Mouse (Mus musculus): ENCODE data around the gene Gnb3. TPM values are rescaled to one million over a fixed set of nuclear protein-coding genes. Genes with fewer than 3 reads are reported as not detected.
A peak's percentile ranks its signal among the peaks of the same experiment; 100 is the strongest.

Gene Gnb3
- polyA plus RNA-seq (2016; fragmentation: Nextera tagmentation; extraction: Ambion mirVana): 0.52 and 0.92 TPM in 2 replicates

DNA sequence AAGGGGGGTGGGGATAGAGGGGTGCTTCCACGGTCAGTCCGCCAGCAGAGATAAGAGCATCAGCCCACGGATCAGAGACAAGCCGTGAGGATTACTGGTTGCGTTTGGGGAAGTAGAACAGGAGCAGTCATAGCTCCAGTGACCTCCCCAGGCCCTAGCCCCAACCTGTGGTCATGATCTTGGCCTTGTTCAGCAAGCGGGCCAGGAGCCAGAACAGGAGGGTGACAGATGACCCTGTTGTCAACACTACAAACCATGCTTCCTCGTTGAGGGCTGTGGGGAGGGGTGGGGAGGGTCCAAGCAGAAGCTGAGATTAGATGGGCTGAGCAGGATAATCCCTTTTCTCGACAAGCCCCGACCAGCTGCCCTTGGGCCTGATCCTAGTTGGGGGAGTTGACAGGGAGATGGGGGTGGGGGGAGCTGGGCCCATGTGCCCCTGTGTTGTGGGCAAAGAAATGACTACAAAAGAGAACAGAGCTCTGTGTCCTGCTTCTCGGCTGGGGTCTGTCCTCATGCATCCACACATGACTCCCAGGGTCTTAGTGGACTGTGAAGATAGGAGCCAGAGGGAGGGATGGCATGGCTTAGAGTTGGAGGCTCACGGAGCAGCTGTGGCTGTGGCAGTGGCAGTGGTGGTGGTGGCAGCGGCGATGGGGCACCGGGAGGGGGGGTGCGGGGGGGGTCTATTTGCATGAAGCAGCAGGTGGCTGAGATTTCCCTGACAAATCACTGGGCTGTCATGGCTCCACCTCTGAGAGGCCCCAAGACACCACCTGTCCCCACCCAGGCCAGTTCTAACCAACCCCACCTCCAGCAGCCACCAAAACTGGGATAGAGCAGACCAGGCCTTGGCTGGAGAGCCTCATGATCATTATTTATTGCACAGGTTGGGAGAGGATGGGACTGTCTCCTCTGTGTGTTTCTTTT lies at the start of gene Gnb3:
Gnb3 (minus strand) TSS at position 35 of the 927 bp plus-strand sequence.
- Histone ChIP-seq H3K4me3 (no peak within 1 kb of the TSS), H3K4me2 (replicated peaks) (peak within 1 kb of the TSS; percentile 21; the same call in 1 of the 2 replicates), H3K36me3 (peaks cover 23% of the 10 kb centered on the region), H3K27me3 (peaks cover 8% of the 10 kb centered on the region; the same call in 1 of the 2 replicates), H3K4me1 (peaks cover 19% of the 10 kb centered on the region), H3K27ac (0 out of 2 replicates have a peak within 1 kb of the TSS, but pooled peaks have one; percentile 40), H3K9me3 (replicated peaks) (no peaks in the 10 kb centered on the region), H3K9ac (peak within 1 kb of the TSS; percentile 47)
- 33% methylated on average over 15 of the region's 15 CpGs for WGBS
- 0 out of 2 replicates have a peak, but pooled peaks have one; percentile 7 for ATAC-seq (ENCODE audit: low FRiP score)

DNA sequence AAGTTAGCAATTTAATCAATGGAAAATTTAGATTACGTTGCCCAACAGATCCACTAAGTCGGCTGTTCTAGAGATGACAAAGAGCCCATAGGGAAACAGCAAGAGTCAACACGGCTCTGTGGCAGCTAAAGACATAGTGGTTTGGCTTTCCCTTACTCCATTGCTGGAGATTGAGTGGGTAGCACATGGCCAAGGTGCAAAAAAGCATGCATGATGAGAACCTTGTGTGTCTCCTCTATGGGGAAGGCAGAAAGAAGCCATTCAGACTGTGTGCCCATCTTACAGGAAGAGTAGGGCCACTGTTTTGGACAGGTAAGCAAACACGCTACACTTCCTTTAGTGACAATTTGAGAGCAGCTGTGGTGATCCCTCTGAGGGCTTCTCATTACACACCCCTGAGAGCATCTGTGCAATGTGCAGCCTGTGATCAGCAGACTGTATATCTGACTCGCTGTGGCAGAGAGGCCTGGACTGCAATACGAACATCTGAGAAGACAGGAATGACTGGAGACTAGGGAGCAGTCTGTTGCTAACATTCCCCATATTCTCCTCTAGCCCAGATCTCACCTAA lies 48.6 kb upstream of the Gnb3 start:
- H3K4me2 ChIP-seq (replicated peaks): no peak overlapping the region
- H3K27ac ChIP-seq: no peak overlapping the region
- H3K27me3 ChIP-seq: no peaks in the 10 kb centered on the region
- WGBS: 92% methylated on average over 6 of the region's 6 CpGs
- 0 out of 2 replicates have a peak, but pooled peaks cover 3% of the 10 kb centered on the region for H3K4me1 ChIP-seq
- H3K9me3 ChIP-seq (replicated peaks): no peaks in the 10 kb centered on the region
- H3K4me3 ChIP-seq: no peak overlapping the region
- no peak overlapping the region for H3K9ac ChIP-seq
- ATAC-seq (ENCODE audit: low FRiP score): no peak
- no peaks in the 10 kb centered on the region for H3K36me3 ChIP-seq

DNA sequence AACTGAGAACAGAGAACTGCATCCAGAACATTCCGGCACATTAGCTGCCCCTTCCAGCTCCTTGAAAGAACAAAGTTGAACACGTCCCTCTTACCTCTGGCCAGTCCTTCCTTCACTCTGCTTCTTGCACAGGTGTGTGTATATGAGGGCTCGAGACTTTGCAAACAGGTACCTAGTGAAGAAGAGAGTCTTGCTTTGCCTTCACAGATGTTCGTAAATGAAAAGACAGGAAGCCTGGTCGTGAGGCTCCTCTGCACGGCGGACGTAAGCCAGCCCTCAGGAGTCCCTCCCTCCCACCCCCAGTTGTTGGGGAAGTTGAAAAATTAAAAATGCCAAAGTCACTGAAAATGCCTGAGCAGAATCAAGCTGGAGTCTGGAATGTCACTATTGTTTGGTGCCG lies 47.9 kb upstream of the Gnb3 start, which contains the start of gene Cd4:
Cd4 (minus strand) TSS at position 236 of the 400 bp plus-strand sequence.
- Histone ChIP-seq H3K9ac (no peak within 1 kb of the TSS), H3K4me3 (no peak within 1 kb of the TSS; the same call in 1 of the 2 replicates), H3K4me1 (0 out of 2 replicates have a peak, but pooled peaks cover 3% of the 10 kb centered on the region), H3K9me3 (replicated peaks) (no peaks in the 10 kb centered on the region), H3K36me3 (no peaks in the 10 kb centered on the region), H3K27me3 (no peaks in the 10 kb centered on the region), H3K27ac (no peak within 1 kb of the TSS), H3K4me2 (replicated peaks) (no peak within 1 kb of the TSS)
- no peak for ATAC-seq (ENCODE audit: low FRiP score)
- WGBS: 89% methylated on average over 9 of the region's 9 CpGs

DNA sequence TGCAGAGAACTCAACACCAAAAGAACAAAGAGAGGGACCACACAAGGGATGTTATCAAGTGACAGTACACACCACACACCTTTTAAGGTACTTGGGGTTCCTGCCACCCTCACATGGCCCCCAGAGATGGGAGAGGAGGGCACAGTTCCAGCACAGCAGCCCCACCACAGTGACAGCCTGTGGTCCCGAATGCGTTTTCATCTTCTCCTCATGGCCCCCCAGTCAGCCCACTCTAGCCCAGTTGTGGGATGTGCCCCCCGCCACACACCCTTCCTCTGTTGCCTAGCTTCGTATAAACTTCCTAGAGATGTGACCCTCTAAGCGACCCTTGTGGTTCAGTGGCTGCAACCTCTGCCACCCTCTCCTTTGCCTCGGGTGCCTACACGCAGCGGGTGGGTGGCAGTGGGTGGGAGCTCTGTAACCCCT lies 45.9 kb upstream of the Gnb3 start:
- no peak overlapping the region for H3K9ac ChIP-seq
- no peak overlapping the region for H3K4me2 ChIP-seq (replicated peaks)
- ATAC-seq (ENCODE audit: low FRiP score): no peak
- no peak overlapping the region for H3K27ac ChIP-seq
- no peaks in the 10 kb centered on the region for H3K27me3 ChIP-seq
- H3K36me3 ChIP-seq: no peaks in the 10 kb centered on the region
- 90% methylated on average over 8 of the region's 8 CpGs for WGBS
- no peaks in the 10 kb centered on the region for H3K9me3 ChIP-seq (replicated peaks)
- H3K4me1 ChIP-seq: 0 out of 2 replicates have a peak, but pooled peaks cover 3% of the 10 kb centered on the region
- H3K4me3 ChIP-seq: no peak overlapping the region

DNA sequence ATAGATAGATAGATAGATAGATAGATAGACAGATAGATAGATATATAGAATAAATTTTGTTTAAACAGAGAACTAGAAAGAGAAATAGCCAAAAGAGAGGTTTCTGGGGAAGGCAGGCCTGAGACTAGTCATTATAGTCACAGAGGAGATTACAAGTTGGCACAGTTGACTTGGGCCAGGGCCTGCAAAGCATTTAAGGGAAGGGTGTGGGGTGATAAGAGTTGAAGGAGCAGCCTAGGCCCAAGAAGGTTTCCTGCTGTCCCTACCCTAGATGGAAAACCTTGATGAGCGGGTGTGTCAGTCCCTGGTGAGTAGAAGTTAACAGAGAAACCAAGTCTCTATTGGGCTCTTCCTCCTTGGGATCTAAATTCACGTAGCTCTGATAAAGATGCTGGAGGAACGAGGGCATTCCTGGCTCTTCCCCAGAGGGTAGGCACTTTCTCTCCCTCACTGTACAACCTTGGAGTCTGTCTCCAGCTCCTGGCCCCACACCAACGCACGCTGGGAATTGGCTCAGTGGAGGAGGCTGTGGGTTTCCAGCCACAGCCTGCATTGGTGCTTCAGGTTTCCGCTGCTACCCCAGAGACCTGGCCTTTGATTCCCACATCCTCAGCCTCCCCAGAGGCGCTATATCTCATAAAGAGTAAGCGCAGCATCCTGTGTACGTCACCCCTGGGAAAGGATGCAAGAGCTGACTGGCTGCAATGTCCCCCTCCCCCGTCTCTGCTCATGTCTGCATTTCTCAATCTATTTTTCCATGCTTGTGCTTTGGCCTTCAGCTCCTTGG lies 44.8 kb upstream of the Gnb3 start:
- Histone ChIP-seq H3K9me3 (replicated peaks) (no peaks in the 10 kb centered on the region), H3K27me3 (no peaks in the 10 kb centered on the region), H3K4me2 (replicated peaks) (no peak overlapping the region), H3K9ac (no peak overlapping the region), H3K4me3 (no peak overlapping the region), H3K36me3 (no peaks in the 10 kb centered on the region), H3K4me1 (0 out of 2 replicates have a peak, but pooled peaks cover 3% of the 10 kb centered on the region), H3K27ac (no peak overlapping the region)
- ATAC-seq (ENCODE audit: low FRiP score): no peak
- 77% methylated on average over 10 of the region's 10 CpGs for WGBS

DNA sequence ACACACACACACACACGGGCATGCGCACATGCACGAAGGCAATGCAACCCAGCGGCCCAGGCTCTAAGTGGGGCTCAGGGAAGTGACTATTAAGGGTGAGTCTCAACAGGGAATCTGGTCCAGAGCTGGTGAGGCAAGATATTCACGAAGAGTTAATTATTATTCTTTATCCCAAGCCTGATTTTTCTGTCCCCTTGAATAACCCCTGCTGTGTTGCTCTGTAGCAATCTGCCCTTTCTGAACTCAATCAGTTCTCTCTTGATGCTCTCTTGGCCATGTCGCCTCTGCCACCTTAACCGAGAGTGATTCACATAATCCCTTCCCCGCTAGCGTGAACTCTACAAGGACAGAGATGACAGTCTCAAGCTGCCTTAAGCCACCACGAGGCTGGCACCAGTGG lies 43.3 kb upstream of the Gnb3 start:
- no peak overlapping the region for H3K27ac ChIP-seq
- H3K36me3 ChIP-seq: no peaks in the 10 kb centered on the region
- H3K27me3 ChIP-seq: no peaks in the 10 kb centered on the region
- WGBS: 78% methylated on average over 10 of the region's 10 CpGs
- no peak overlapping the region for H3K4me2 ChIP-seq (replicated peaks)
- no peaks in the 10 kb centered on the region for H3K9me3 ChIP-seq (replicated peaks)
- H3K9ac ChIP-seq: no peak overlapping the region
- H3K4me1 ChIP-seq: 0 out of 2 replicates have a peak, but pooled peaks cover 3% of the 10 kb centered on the region
- ATAC-seq (ENCODE audit: low FRiP score): no peak
- no peak overlapping the region for H3K4me3 ChIP-seq

DNA sequence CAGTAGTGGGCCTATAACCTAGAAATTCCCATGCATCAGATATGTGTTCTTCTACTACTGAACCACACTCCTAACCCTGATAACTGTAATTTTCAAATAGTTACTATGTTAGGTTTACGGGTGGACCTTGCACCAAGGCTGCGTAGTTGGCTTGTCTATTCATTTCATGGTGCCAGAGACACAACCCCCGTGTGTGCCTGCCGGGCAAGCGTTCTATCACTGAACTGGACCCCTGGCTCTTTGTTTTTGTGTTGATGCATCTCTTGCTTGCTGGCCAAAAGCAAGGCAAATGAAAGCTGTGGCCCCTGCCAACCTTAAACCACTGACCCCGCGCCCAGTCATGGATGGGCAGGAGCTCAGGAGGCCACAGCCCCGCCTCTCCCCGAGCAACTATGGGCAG lies 41.7 kb upstream of the Gnb3 start:
- Histone ChIP-seq H3K27me3 (no peaks in the 10 kb centered on the region), H3K9me3 (replicated peaks) (no peaks in the 10 kb centered on the region), H3K36me3 (no peaks in the 10 kb centered on the region), H3K4me3 (no peak overlapping the region), H3K27ac (no peak overlapping the region), H3K9ac (no peak overlapping the region), H3K4me1 (0 out of 2 replicates have a peak, but pooled peaks cover 3% of the 10 kb centered on the region), H3K4me2 (replicated peaks) (no peak overlapping the region)
- WGBS: 96% methylated on average over 9 of the region's 9 CpGs
- no peak for ATAC-seq (ENCODE audit: low FRiP score)

DNA sequence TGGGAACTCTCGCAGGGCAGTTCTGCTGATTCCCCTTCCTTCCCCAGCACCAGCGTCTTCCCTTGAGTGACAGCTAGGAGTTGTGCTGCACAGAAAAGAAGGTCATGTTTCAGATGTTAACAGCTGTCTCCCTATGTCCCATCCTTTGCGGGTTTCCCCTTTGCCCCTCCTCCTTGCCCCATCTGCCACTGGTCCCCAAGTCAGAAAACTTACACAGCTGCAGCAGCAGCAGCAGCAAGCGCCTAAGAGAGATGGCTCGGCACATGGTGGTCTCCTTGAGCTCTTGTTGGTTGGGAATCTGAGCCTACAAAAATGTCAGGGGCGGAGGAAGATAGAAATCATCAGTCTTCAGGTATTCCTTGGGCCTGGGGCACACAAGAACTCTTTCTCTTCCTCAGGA lies 39.3 kb upstream of the Gnb3 start:
- H3K9ac ChIP-seq: no peak overlapping the region
- H3K4me3 ChIP-seq: no peak overlapping the region
- no peaks in the 10 kb centered on the region for H3K4me1 ChIP-seq
- H3K4me2 ChIP-seq (replicated peaks): no peak overlapping the region
- H3K9me3 ChIP-seq (replicated peaks): no peaks in the 10 kb centered on the region
- H3K27me3 ChIP-seq: no peaks in the 10 kb centered on the region
- no peak for ATAC-seq (ENCODE audit: low FRiP score)
- WGBS: 53% methylated on average over 6 of the region's 6 CpGs
- H3K36me3 ChIP-seq: no peaks in the 10 kb centered on the region
- no peak overlapping the region for H3K27ac ChIP-seq

DNA sequence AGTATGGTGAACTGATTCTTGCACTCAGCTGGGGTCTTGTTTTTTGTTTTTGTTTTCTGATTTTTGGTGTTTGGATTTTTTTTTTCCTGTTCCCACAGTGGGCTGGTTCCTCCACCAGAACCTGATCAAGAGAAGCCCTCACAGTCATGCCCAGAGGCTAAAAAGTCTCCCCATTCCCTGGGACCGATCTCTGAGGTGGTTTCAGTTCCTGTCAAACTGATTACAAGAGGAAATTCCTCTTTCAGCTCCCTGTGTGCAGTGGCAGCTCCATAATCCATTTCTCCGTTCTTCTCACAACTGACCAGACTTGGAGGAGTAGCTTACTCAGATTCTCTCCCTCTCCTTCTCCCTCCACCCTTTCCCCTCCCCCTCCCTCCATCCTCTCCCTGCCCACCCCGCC lies 34.3 kb upstream of the Gnb3 start:
- Histone ChIP-seq H3K9ac (no peak overlapping the region), H3K27ac (no peak overlapping the region), H3K9me3 (replicated peaks) (no peaks in the 10 kb centered on the region), H3K4me2 (replicated peaks) (no peak overlapping the region), H3K27me3 (no peaks in the 10 kb centered on the region), H3K4me3 (no peak overlapping the region), H3K36me3 (no peaks in the 10 kb centered on the region), H3K4me1 (no peaks in the 10 kb centered on the region)
- WGBS: 60% methylated on average over 2 of the region's 3 CpGs
- ATAC-seq (ENCODE audit: low FRiP score): no peak

DNA sequence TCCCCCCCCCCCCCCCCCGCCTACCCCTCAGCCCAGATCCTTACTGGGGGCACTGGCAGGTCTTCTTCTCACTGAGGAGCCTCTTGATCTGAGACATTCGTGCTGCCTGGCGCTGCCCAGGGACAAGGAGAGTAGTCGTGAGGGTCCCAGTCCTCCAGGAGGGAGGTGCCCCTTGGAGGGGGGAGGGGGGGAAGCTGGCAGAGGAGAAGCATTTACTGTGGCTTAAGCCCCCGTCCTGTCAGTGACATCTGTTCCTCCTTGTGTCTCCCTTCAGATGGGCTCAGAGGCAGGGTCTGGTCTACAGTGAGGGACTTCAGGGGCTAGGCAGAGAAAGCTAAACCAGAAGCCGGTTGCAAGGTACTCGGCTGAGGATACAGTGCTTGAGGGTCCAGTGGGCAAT lies 26.5 kb upstream of the Gnb3 start:
- 0 out of 2 replicates have a peak overlapping the region, but pooled peaks have one; percentile 11 for H3K9ac ChIP-seq
- no peak for ATAC-seq (ENCODE audit: low FRiP score)

DNA sequence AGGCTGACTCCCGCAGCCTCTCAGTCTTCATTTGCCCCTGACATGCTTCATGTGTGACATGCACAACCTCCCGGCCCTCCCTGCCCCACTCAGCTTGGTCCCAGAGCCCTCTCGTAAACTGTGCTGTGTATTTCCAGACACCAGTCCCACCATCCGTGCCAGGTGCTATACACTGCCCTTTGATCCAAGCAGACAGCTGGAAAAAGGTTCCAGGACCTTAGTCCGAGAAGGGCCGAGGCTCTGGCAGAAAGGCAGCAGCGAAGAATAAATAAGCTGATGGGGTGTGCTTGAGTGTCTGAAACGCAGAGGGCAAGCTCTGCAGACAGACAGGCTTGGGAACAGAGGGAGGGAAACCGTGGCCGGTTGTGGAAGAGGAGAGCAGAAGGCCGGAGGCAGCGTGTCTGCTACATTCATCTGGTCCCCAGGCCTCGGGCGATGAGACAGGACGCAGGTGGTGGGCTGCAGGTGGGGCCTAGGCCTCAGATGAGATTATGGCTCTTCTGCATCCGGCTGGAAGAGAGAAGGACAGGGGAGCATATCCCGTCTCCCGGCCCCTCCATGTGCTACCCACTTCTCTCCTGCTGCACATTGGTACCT lies 25.8 kb upstream of the Gnb3 start:
- ATAC-seq (ENCODE audit: low FRiP score): no peak
- Histone ChIP-seq H3K9ac (no peak overlapping the region), H3K4me2 (replicated peaks) (no peak overlapping the region), H3K4me1 (peaks cover 53% of the 10 kb centered on the region), H3K9me3 (replicated peaks) (no peaks in the 10 kb centered on the region), H3K27me3 (no peaks in the 10 kb centered on the region), H3K36me3 (no peaks in the 10 kb centered on the region), H3K4me3 (no peak overlapping the region), H3K27ac (peak overlapping the region; percentile 44)
- WGBS: 58% methylated on average over 18 of the region's 18 CpGs

More for the DNA sequence above, 26.5 kb upstream of the Gnb3 start:
- Histone ChIP-seq H3K4me1 (peaks cover 47% of the 10 kb centered on the region), H3K9me3 (replicated peaks) (no peaks in the 10 kb centered on the region), H3K4me2 (replicated peaks) (no peak overlapping the region), H3K4me3 (no peak overlapping the region), H3K27me3 (no peaks in the 10 kb centered on the region), H3K27ac (0 out of 2 replicates have a peak overlapping the region, but pooled peaks have one; percentile 44), H3K36me3 (no peaks in the 10 kb centered on the region)
- 47% methylated on average over 6 of the region's 7 CpGs for WGBS
